Mouse (Mus musculus) bone marrow, adult 2 months (tissue): ENCODE data around the gene Mpeg1.
A peak's percentile ranks its signal among the peaks of the same experiment; 100 is the strongest.

Experiments
- CTCF ChIP-seq: fragments of 200-500 bp; IDR thresholded peaks from 2 replicates; pipeline ENCODE4 v1.5.1; 2011; ENCODE audit warnings: low read length, control low read depth; ENCODE audit not compliant: control insufficient read depth, insufficient read depth
- POLR2A ChIP-seq: fragments of 200-500 bp; IDR thresholded peaks from 2 replicates; pipeline ENCODE4 v1.6.1; 2011; ENCODE audit warnings: low read depth, mild to moderate bottlenecking, control low read depth, low read length, borderline replicate concordance; ENCODE audit not compliant: control insufficient read depth

- TF ChIP-seq POLR2A (0 out of 2 replicates have a peak, but pooled peaks have one; percentile 16), CTCF (no peak)
Observed at GRCm38 (mm10) chr19:12475380-12476250, 15.0 kb downstream of the Mpeg1 start.
